In the genomic region with DNA sequence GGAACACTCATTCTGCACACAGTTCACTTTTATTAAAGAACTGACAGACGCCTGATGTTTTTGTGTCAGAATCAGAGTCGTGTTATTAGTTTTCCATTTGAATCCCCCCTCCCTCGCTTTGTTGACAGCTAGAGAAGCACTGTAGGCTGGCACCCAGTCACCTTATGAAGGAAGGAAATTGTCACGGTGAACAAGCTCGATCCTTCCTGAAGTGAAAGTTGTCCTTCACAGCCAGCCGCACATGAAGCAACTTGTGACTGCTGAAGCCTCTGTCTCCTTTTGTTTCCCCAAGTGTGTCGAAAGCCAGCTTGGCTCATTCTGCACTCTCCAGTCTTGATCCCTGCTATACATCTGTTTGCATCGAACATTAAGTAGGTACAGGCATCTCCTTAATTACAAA, we compare ENCODE assay signal across 10 mouse cellular contexts.
DNase-seq lines count a peak whose midpoint lies in the region; ATAC-seq and TF ChIP-seq lines count a peak whose summit lies in the region.
"Had no signal": no experiment of that assay in that cellular context is flagged by ENCODE, and none has a peak within 500 bp of the region (broad histone marks: within the 10 kb centered on the region; RNA-seq: fewer than 3 reads in every experiment).

No protein-coding gene starts in this region.

- no peak for ATAC-seq in embryonic facial prominence, embryonic 15.5 days (ENCODE audit: insufficient number of reproducible peaks, low FRiP score, low TSS enrichment, low read depth)
- ATAC-seq: intestine, embryonic 16.5 days had no signal

- H3K27me3 ChIP-seq in heart, adult 2 months (ENCODE audit: control insufficient read depth, insufficient read depth, low read length) = no peaks in the 10 kb centered on the region
- no peaks in the 10 kb centered on the region for H3K27me3 ChIP-seq in embryonic facial prominence, embryonic 15.5 days
- H3K27me3 ChIP-seq in limb, embryonic 10.5 days (ENCODE audit: low read depth, poor library complexity, severe bottlenecking) = no peaks in the 10 kb centered on the region

- no peaks in the 10 kb centered on the region for H3K79me2 ChIP-seq in heart, adult 2 months (replicated peaks; ENCODE audit: control insufficient read depth, insufficient read depth, low read length)

- peak overlapping the region; percentile 1 for H3K27ac ChIP-seq in heart, adult 2 months
- H3K27ac ChIP-seq in embryonic facial prominence, embryonic 15.5 days (replicated peaks) = peak overlapping the region; percentile 84
- H3K27ac ChIP-seq in limb, embryonic 10.5 days = peak overlapping the region; percentile 34; the same call in 1 of the 2 replicates

- TF ChIP-seq POLR2A in heart, adult 2 months (IDR thresholded peaks at IDR 0.05; ENCODE audit: insufficient read depth, low read depth, low read length) = no peak

- DNase-seq in heart, adult 2 months = no peak
- no peak for DNase-seq in heart, adult 9 months (ENCODE audit: low spot score in 2 of 2)
- peak; percentile 64 for DNase-seq in adipocyte (ENCODE audit: low spot score)
- DNase-seq in limb, embryonic 10.5 days (ENCODE audit: low spot score) = no peak
- DNase-seq in right cerebral cortex, postnatal 14 days = no peak
- DNase-seq in kidney, postnatal 10 days = no peak
- no peak for DNase-seq in thymus, postnatal 4 days
- DNase-seq: cerebellum, adult 9-10 months had no signal

- intact Hi-C loops in heart, adult 2 months (cut with DNase I) = no loop called here

- H3K36me3 ChIP-seq in heart, adult 2 months (ENCODE audit: control insufficient read depth, insufficient read depth, low read length) = no peaks in the 10 kb centered on the region; the same call in 1 of the 2 replicates
- H3K36me3 ChIP-seq in embryonic facial prominence, embryonic 15.5 days = no peaks in the 10 kb centered on the region
- peaks cover 3% of the 10 kb centered on the region; the same call in 1 of the 2 replicates for H3K36me3 ChIP-seq in limb, embryonic 10.5 days

- no peak overlapping the region for H3K4me3 ChIP-seq in heart, adult 2 months
- H3K4me3 ChIP-seq in embryonic facial prominence, embryonic 15.5 days (replicated peaks) = no peak overlapping the region
- no peak overlapping the region for H3K4me3 ChIP-seq in limb, embryonic 10.5 days

- peaks cover 4% of the 10 kb centered on the region for H3K4me1 ChIP-seq in heart, adult 2 months (ENCODE audit: control insufficient read depth, insufficient read depth, low read length)
- peaks cover 33% of the 10 kb centered on the region for H3K4me1 ChIP-seq in embryonic facial prominence, embryonic 15.5 days
- peaks cover 19% of the 10 kb centered on the region for H3K4me1 ChIP-seq in limb, embryonic 10.5 days

- no peak for TF ChIP-seq CTCF in heart, adult 2 months (IDR thresholded peaks at IDR 0.05)

- 0 out of 2 replicates have a peak overlapping the region, but pooled peaks have one; percentile 24 for H3K4me2 ChIP-seq in embryonic facial prominence, embryonic 15.5 days (replicated peaks)

- no peak for TF ChIP-seq EP300 in heart, adult 2 months (IDR thresholded peaks at IDR 0.05; ENCODE audit: insufficient read depth, low read depth, low read length)

- H3K9ac ChIP-seq in heart, adult 2 months (ENCODE audit: low read depth, low read length) = no peak overlapping the region
- no peak overlapping the region for H3K9ac ChIP-seq in embryonic facial prominence, embryonic 15.5 days

- H3K9me3 ChIP-seq in embryonic facial prominence, embryonic 15.5 days (replicated peaks) = no peaks in the 10 kb centered on the region
- H3K9me3 ChIP-seq in limb, embryonic 10.5 days (replicated peaks) = no peaks in the 10 kb centered on the region

- WGBS in heart, adult 2 months = 44% methylated on average over 8 of the region's 8 CpGs
- 37% methylated on average over 8 of the region's 8 CpGs for WGBS in embryonic facial prominence, embryonic 15.5 days
- WGBS in limb, embryonic 10.5 days = 83% methylated on average over 8 of the region's 8 CpGs

Comparison
In these comparisons a context has a peak if more than half of its experiments do, and no peak if none do; other contexts are left out.
1. H3K27ac ChIP-seq: peak in every context shown above with its lines; median percentile 84 in embryonic facial prominence, embryonic 15.5 days; 34 in limb, embryonic 10.5 days; 1 in heart, adult 2 months.